ENCODE assay signal across 23 mouse cellular contexts in the genomic region with DNA sequence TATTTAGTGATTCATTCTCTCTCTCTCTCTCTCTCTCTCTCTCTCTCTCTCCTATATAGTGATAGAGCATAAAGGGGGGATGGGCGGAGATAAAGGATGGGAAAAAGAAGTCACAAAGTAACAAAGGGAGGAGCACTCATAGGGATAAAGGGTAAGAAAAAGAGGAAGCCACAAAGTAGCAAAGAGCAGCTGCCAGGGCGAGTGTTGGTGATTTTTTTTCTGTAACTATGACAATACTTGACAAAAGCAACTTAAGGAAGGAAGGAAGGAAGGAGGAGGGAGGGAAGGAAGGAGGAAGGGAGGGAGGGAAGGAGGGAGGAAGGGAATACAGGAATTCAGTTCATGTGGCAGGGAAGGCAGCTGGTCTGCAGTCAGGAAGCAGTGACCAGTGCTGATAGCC.
"Had no signal": no experiment of that assay in that cellular context is flagged by ENCODE, and none has a peak within 500 bp of the region (broad histone marks: within the 10 kb centered on the region; RNA-seq: fewer than 3 reads in every experiment).

No protein-coding gene starts in this region.

- H3K27ac ChIP-seq: gastrocnemius, adult 2 months; heart, embryonic 10.5 days; hindbrain, embryonic 10.5 days; hindbrain, embryonic 13.5 days; hindbrain, embryonic 15.5 days; hindbrain, postnatal 0 days; limb, embryonic 13.5 days; limb, embryonic 15.5 days had no signal

- DNase-seq: gastrocnemius, postnatal 10 days; gastrocnemius, postnatal 25 days; heart, adult 11 months; heart, postnatal 10 days; heart, postnatal 4 days; kidney, adult 18-20 months; kidney, adult 8-10 months; kidney, postnatal 10 days; kidney, postnatal 25 days; kidney, postnatal 4 days; layer of hippocampus, postnatal 36 days; left cerebral cortex, postnatal 4 days had no signal

- H3K9ac ChIP-seq: heart, embryonic 12.5 days; hindbrain, embryonic 13.5 days; hindbrain, embryonic 15.5 days; limb, embryonic 13.5 days; limb, embryonic 15.5 days had no signal

- H3K36me3 ChIP-seq: heart, embryonic 10.5 days; heart, embryonic 12.5 days; hindbrain, embryonic 10.5 days; hindbrain, embryonic 13.5 days; hindbrain, embryonic 15.5 days; limb, embryonic 13.5 days; limb, embryonic 15.5 days had no signal

- H3K4me2 ChIP-seq: heart, embryonic 12.5 days; hindbrain, embryonic 13.5 days; hindbrain, embryonic 15.5 days; limb, embryonic 13.5 days; limb, embryonic 15.5 days had no signal

- ATAC-seq: hindbrain, postnatal 0 days; intestine, postnatal 0 days had no signal

- H3K4me3 ChIP-seq: gastrocnemius, adult 2 months; heart, embryonic 10.5 days; heart, embryonic 12.5 days; hindbrain, embryonic 10.5 days; hindbrain, embryonic 13.5 days; hindbrain, embryonic 15.5 days; layer of hippocampus, adult 2 months; limb, embryonic 13.5 days; limb, embryonic 15.5 days had no signal

- H3K27me3 ChIP-seq: hindbrain, embryonic 15.5 days; limb, embryonic 13.5 days; limb, embryonic 15.5 days had no signal

- H3K9me3 ChIP-seq: heart, embryonic 10.5 days; heart, embryonic 12.5 days; hindbrain, embryonic 10.5 days; hindbrain, embryonic 13.5 days; hindbrain, embryonic 15.5 days; limb, embryonic 13.5 days; limb, embryonic 15.5 days had no signal
